Mouse (Mus musculus) lung, postnatal 0 days (tissue): ENCODE measurements around the gene Dclk3. TPM values are rescaled to one million over a fixed set of nuclear protein-coding genes. Genes with fewer than 3 reads are reported as not detected.

Source experiments
- ATAC-seq: fragments of 200-750 bp; cut with Nextera tagmentation; 2 replicates; pipeline ENCODE4 v1.8.0; 2017; ENCODE audit warnings: moderate library complexity
- DNase-seq: peaks from one replicate; pipeline ENCODE4 v3.0.0-alpha.2; 2016; ENCODE audit warnings: low spot score
- H3K27ac ChIP-seq: fragments of 300-500 bp; sonication (generic); 2 replicates; pipeline ENCODE4 v1.5.1; 2014; ENCODE audit warnings: antibody characterized with exemption, mild to moderate bottlenecking, low read length, mixed read lengths
- H3K27me3 ChIP-seq: fragments of 300-500 bp; sonication (generic); replicated peaks from 2 replicates; pipeline ENCODE4 v1.6.1; 2014; ENCODE audit warnings: low read length, mixed read lengths; ENCODE audit not compliant: insufficient read depth
- H3K36me3 ChIP-seq: fragments of 300-500 bp; sonication (generic); 2 replicates; pipeline ENCODE4 v1.6.1; 2014; ENCODE audit warnings: low read length, mixed read lengths; ENCODE audit not compliant: insufficient read depth
- H3K4me1 ChIP-seq: fragments of 300-500 bp; sonication (generic); 2 replicates; pipeline ENCODE4 v1.6.1; 2014; ENCODE audit warnings: antibody characterized with exemption, low read depth, low read length, mixed read lengths; ENCODE audit not compliant: insufficient read depth
- H3K4me2 ChIP-seq: fragments of 300-500 bp; sonication (generic); replicated peaks from 2 replicates; pipeline ENCODE4 v1.6.1; 2014; ENCODE audit warnings: low read depth, mild to moderate bottlenecking, low read length, moderate library complexity, mixed read lengths
- H3K4me3 ChIP-seq: fragments of 300-500 bp; sonication (generic); 2 replicates; pipeline ENCODE4 v1.5.1; 2014; ENCODE audit warnings: low read depth, low read length
- H3K9ac ChIP-seq: fragments of 300-500 bp; sonication (generic); replicated peaks from 2 replicates; pipeline ENCODE4 v1.6.1; 2014; ENCODE audit warnings: low read depth, mild to moderate bottlenecking
- H3K9me3 ChIP-seq: fragments of 300-500 bp; sonication (generic); 2 replicates; pipeline ENCODE4 v1.6.1; 2016; ENCODE audit warnings: low read length, mixed read lengths
- CTCF ChIP-seq: IDR thresholded peaks from 2 replicates; pipeline ENCODE4 v1.5.1; 2016; ENCODE audit warnings: antibody characterized with exemption, mild to moderate bottlenecking
- EP300 ChIP-seq: IDR thresholded peaks from 2 replicates; pipeline ENCODE4 v1.6.1; 2016; ENCODE audit warnings: antibody characterized with exemption, mild to moderate bottlenecking, control low read depth
- WGBS: fragments of 180-500 bp; shearing (Covaris S2); extraction: QIAGEN DNeasy Blood & Tissue Kit; methylation state at CpG from one replicate; pipeline ENCODE4 v1.1.7; 2014; 5-methylcytosine and 5-hydroxymethylcytosine counted together
- polyA plus RNA-seq: library from polyadenylated mRNA; unstranded; fragments of >200 nt; fragmentation: Nextera tagmentation; extraction: Ambion mirVana; gene quantifications from 2 replicates; pipeline ENCODE4 v1.2.1, GENCODE M21; 2015

Gene Dclk3
- polyA plus RNA-seq, 1 experiment from 2014 or later: 0.13 TPM

DNA sequence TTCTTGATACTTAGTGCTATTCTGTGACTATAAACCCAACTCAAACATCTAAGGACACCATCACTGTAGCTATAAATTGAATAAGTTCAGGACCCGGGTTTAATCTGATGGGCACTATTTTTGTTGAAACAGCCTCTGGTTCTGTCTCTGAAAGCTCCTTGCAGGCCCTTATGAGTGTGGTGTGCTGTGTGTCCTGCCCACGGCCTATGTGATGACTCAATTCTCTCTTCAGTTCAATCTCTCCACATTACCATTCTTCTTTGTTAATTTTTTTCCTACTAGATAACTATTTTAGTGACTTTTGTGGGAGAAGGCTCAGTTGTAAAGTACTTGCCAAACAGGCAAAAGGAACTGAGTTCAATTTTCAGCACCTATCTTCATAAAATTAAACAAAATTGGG lies 7.3 kb downstream of the Dclk3 start:
- 70% methylated on average over 2 of the region's 2 CpGs for WGBS
- no peaks in the 10 kb centered on the region for H3K27me3 ChIP-seq
- no peak overlapping the region for H3K4me3 ChIP-seq
- H3K9ac ChIP-seq: no peak overlapping the region
- ATAC-seq: no peak
- H3K27ac ChIP-seq: no peak overlapping the region
- TF ChIP-seq EP300: no peak
- TF ChIP-seq CTCF: no peak
- H3K36me3 ChIP-seq: no peaks in the 10 kb centered on the region
- H3K4me1 ChIP-seq: no peaks in the 10 kb centered on the region
- no peak overlapping the region for H3K4me2 ChIP-seq
- no peak for DNase-seq
- no peaks in the 10 kb centered on the region for H3K9me3 ChIP-seq

DNA sequence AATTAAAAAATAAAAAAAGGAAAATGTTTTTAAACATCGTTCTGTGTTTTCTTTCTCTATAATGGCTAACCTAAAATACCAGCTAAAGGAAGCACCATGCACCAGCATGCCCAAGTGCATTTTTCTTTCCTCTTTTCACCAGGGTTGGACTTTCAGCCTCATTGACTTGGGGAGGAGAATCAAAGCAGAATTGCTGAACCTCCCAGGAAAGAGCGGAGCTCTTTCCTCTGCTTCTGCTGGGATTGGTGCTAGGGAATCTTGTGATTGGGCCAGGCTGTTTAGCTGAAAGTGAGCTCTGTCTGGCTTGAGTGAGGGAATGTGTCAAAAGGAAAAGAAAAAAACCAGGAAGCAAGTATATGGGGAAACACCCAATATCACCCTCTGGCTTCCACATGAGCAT lies 10.1 kb downstream of the Dclk3 start:
- no peak overlapping the region for H3K9ac ChIP-seq
- no peak overlapping the region for H3K27ac ChIP-seq
- no peaks in the 10 kb centered on the region for H3K36me3 ChIP-seq
- H3K4me2 ChIP-seq: no peak overlapping the region
- no peaks in the 10 kb centered on the region for H3K9me3 ChIP-seq
- ATAC-seq: no peak
- no peak for TF ChIP-seq EP300
- TF ChIP-seq CTCF: no peak
- no peak overlapping the region for H3K4me3 ChIP-seq
- DNase-seq: no peak
- no peaks in the 10 kb centered on the region for H3K4me1 ChIP-seq
- WGBS: 72% methylated on average over 2 of the region's 2 CpGs
- no peaks in the 10 kb centered on the region for H3K27me3 ChIP-seq

- no peak for TF ChIP-seq EP300
- no peak for TF ChIP-seq CTCF
- Histone ChIP-seq H3K4me1 (no peaks in the 10 kb centered on the region), H3K36me3 (no peaks in the 10 kb centered on the region), H3K4me3 (no peak overlapping the region), H3K9ac (no peak overlapping the region), H3K27me3 (no peaks in the 10 kb centered on the region), H3K27ac (no peak overlapping the region), H3K4me2 (no peak overlapping the region), H3K9me3 (no peaks in the 10 kb centered on the region)
- ATAC-seq: no peak
- DNase-seq: no peak
- 63% methylated on average over 5 of the region's 5 CpGs for WGBS
Observed at GRCm38 (mm10) chr9:111449880-111450279, 11.0 kb downstream of the Dclk3 start.

DNA sequence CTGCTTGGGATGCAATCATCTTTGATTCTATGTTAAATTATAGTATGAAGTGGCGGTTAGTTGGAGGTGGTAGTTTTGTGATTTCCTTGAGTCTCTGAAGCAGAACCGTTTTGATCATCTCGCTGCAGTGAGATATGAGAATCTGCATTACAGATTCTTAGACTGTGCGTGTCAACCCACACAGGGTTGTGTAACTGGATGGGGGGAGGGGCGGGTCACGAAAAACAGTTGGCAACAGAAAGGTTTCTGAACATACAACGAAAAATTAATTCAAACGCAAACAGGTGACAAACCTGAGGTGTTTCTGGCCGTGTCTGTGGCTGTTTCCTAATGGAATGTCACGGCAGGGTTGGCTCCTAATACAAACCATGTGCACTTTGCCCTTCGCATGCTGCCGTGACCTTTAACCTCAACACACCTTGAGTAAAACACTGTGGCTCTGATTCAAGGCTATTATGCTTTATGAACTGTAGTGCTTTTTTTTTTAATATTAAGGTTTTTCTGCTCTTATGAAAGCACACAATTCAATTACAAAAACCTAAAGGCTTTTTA lies 12.0 kb downstream of the Dclk3 start:
- H3K27me3 ChIP-seq: no peaks in the 10 kb centered on the region
- H3K27ac ChIP-seq: no peak overlapping the region
- H3K4me2 ChIP-seq: no peak overlapping the region
- no peaks in the 10 kb centered on the region for H3K36me3 ChIP-seq
- H3K4me3 ChIP-seq: no peak overlapping the region
- 78% methylated on average over 12 of the region's 12 CpGs for WGBS
- ATAC-seq (no peak), DNase-seq (no peak)
- H3K9me3 ChIP-seq: no peaks in the 10 kb centered on the region
- H3K4me1 ChIP-seq: no peaks in the 10 kb centered on the region
- no peak overlapping the region for H3K9ac ChIP-seq
- TF ChIP-seq EP300 (no peak), CTCF (no peak)

- no peak overlapping the region for H3K4me3 ChIP-seq
- no peak overlapping the region for H3K27ac ChIP-seq
- DNase-seq (no peak), ATAC-seq (no peak)
- H3K4me1 ChIP-seq: no peaks in the 10 kb centered on the region
- H3K9me3 ChIP-seq: no peaks in the 10 kb centered on the region
- TF ChIP-seq EP300: no peak
- no peak for TF ChIP-seq CTCF
- 58% methylated on average over 3 of the region's 3 CpGs for WGBS
- no peaks in the 10 kb centered on the region for H3K27me3 ChIP-seq
- H3K36me3 ChIP-seq: no peaks in the 10 kb centered on the region
- no peak overlapping the region for H3K9ac ChIP-seq
- H3K4me2 ChIP-seq: no peak overlapping the region
Observed at GRCm38 (mm10) chr9:111453895-111454294, 15.0 kb downstream of the Dclk3 start.

DNA sequence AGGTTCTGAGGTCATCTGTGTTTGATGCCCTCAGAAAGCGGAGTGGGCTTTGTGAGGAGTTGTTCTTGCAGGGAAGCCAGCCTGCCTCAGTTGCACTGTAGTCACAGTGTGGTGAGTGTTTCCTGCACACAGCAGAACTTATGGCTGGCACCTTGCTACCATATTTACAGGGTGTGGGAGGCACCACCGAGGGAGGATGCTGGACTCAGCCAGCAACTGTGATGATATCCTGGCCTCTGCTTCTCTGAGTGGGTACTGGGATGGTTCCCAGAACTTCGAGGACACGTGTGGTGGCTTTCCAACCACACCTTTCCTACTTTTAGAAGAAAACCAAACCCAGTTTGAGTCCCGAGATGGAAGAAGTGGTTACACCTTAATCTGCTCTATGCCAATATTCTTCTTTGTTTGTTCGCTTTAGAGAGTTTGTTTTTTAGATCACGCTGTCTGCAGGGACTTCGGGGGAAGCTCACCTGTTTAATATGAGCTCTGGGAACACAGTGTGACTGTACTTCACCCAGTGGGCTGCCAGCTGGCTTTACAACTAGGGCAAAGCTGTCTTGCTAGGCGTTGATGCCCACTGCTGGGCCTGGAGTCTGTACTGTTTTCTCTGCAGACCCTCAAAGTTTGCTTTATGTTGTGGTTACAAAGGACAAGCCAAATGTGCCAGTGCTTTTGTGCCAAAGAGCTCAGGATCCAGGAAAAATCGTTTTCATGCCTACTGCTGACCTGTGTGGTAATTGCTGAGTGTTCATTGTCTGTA lies 18.5 kb downstream of the Dclk3 start:
- DNase-seq (no peak), ATAC-seq (no peak)
- no peaks in the 10 kb centered on the region for H3K9me3 ChIP-seq
- no peak overlapping the region for H3K4me3 ChIP-seq
- WGBS: 73% methylated on average over 10 of the region's 10 CpGs
- H3K27ac ChIP-seq: no peak overlapping the region
- TF ChIP-seq EP300 (no peak), CTCF (no peak)
- H3K4me1 ChIP-seq: no peaks in the 10 kb centered on the region
- no peak overlapping the region for H3K9ac ChIP-seq
- no peaks in the 10 kb centered on the region for H3K36me3 ChIP-seq
- no peak overlapping the region for H3K4me2 ChIP-seq
- H3K27me3 ChIP-seq: no peaks in the 10 kb centered on the region
